Mouse (Mus musculus): ENCODE results near the gene Daam2. TPM values are rescaled to one million over a fixed set of nuclear protein-coding genes. Genes with fewer than 3 reads are reported as not detected.

Gene Daam2
- total RNA-seq, 1 experiment from 2014 or later: not detected

DNA sequence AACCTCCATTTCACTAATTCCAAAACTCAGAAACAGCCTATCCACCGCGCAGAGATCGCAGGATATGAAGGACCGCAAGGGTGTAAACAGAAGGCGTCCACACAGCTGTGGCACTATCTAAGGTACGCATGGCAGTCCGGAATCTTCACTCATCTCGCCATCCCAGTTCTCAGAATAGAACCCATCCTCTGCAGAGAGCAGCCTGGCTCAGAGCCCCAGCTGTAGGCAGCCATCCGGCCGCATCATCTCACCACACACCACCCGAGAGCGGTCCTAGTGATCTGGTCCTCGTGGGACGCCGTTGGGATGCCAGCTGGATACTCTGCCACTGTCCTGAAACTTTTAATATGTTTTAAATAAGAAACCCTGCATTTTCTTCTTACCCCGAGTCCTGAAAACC lies 54.7 kb downstream of the Daam2 start:
- ATAC-seq (replicated peaks in 1 of 2; ENCODE audit: insufficient read depth in 1 of 2, low FRiP score in 2 of 2, low TSS enrichment in 1 of 2, low read depth in 1 of 2, poor library complexity in 2 of 2, severe bottlenecking in 2 of 2): no peak

DNA sequence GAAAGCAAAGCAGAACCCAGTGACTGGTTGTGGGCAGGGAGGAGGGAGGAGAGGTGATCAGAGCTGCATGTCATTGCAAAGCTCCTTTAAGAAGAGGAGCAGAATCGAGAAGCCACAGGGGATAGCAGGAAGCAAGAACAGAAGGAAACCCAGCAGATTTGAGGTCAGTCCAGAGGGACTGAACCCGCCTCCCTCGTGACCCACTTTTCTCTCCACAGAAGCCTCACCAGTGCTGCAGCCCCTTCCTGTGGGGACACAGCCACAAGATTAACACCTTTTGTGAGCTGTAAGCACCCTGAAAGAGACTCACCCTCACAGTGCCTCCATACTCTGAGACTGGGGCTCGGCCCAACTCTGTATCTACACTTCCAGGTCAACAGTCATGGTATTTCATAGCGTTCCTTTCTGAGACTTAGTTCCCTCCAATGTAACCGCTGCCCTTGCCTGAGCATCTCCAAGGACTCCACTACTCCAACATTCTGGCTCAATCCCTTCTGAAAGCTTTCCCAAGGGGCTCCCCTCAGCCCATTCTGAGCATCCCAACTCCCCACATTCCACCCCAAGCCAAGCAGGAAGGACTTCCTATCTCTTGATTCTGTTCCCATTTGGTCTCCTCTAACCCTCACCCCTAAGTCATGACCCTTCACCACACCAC lies 60.8 kb downstream of the Daam2 start:
- peak in 1 of 2 experiments; percentile 46; a peak in 2 of 4 replicates for ATAC-seq (replicated peaks in 1 of 2; ENCODE audit: insufficient read depth in 1 of 2, low FRiP score in 2 of 2, low TSS enrichment in 1 of 2, low read depth in 1 of 2, poor library complexity in 2 of 2, severe bottlenecking in 2 of 2)

DNA sequence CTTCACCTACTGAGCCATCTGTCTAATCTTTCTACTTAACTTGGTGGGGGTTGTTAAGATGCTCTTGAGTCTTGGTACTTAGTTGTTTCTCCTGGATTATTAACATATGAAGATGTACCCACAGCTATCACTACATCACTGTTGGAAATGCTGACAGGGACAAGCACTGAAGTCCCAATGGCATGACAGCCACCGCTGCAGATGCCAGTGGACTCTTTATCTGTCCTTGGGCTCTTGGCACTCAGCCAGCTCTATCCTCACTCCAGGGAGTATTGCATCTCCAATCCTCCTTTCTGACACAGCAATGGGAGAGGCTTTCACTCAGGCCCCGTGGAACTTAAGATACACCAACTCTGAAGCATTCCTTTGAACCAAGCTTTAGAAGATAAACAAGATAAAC lies 63.9 kb downstream of the Daam2 start:
- no peak for ATAC-seq (replicated peaks in 1 of 2; ENCODE audit: insufficient read depth in 1 of 2, low FRiP score in 2 of 2, low TSS enrichment in 1 of 2, low read depth in 1 of 2, poor library complexity in 2 of 2, severe bottlenecking in 2 of 2)

DNA sequence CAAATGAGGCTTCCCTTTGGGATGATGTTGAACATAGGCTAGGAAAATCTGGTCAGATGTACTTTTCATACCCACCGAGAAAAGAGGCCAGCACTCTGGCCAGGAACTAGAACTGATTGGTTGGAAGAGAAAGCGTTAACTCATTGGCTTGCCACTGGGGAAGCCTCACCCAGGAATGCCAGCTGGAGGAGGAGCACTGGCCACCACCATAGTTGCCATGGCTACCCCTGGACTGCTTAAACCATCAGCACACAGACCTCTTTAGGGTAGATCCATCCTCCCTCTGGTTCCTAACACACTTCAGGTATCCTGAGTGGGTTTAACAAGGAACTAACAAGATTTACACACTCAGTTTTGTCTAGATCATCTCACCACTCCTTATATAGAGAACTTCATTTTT lies 64.5 kb downstream of the Daam2 start:
- ATAC-seq (replicated peaks in 1 of 2; ENCODE audit: insufficient read depth in 1 of 2, low FRiP score in 2 of 2, low TSS enrichment in 1 of 2, low read depth in 1 of 2, poor library complexity in 2 of 2, severe bottlenecking in 2 of 2): no peak

DNA sequence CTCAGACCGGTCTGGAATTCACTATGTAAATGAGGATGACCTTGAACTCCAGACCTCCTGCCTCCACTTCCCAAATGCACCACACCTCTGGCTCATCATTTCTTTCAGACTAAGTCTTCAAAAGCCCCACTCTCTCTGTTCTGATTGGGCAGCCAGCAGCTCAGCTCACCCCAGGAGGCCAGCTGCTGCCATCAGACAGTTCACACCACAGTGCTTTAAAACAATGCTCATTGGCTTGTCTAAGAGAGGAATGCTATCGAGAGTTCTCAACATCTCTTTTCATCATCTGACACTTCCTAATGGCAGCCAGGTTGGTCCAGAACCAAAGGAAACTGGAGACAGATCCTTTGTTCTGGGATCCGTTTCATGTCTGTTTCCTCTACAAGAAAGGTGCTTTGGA lies 66.0 kb downstream of the Daam2 start:
- ATAC-seq (replicated peaks in 1 of 2; ENCODE audit: insufficient read depth in 1 of 2, low FRiP score in 2 of 2, low TSS enrichment in 1 of 2, low read depth in 1 of 2, poor library complexity in 2 of 2, severe bottlenecking in 2 of 2): no peak

DNA sequence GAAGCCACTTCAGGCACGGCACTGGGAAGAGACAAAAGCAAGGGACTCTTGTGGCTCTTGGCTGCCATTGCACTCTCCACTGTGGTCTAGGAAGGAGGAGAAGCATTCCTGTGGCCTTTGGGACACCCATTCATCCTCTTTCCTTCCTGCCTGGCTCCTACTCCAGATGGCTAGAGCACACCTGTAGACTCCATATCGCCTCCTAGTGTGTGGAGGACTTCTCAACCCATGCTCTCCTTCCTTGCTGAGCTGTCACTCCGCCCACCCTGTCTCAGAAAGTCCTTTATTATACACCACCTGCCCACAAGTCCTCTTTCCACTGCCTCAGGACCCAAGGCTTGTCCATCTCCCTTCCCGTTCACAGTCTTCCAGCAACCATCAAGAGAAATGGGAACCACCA lies 70.9 kb downstream of the Daam2 start:
- no peak for ATAC-seq (replicated peaks in 1 of 2; ENCODE audit: insufficient read depth in 1 of 2, low FRiP score in 2 of 2, low TSS enrichment in 1 of 2, low read depth in 1 of 2, poor library complexity in 2 of 2, severe bottlenecking in 2 of 2)

DNA sequence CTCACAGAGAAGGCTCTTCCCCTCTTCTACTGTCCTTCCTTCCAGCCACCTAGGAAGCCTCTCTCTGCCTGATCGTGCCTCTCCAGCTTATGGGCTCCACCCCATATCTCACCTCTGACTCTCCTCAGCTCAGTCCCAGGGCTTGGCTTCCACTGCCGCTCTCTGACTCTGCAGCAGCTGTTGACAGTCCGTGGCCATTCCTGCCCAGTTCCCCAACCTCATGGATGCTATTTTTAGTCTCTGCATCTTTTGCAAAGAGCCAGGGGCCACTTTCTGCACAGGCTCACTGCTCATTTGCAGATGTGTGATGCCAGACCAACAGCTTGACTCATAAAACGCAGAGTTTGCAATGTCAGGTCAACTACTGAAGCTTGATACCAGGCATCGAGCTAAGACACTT lies 75.0 kb downstream of the Daam2 start:
- ATAC-seq (replicated peaks in 1 of 2; ENCODE audit: insufficient read depth in 1 of 2, low FRiP score in 2 of 2, low TSS enrichment in 1 of 2, low read depth in 1 of 2, poor library complexity in 2 of 2, severe bottlenecking in 2 of 2): no peak

DNA sequence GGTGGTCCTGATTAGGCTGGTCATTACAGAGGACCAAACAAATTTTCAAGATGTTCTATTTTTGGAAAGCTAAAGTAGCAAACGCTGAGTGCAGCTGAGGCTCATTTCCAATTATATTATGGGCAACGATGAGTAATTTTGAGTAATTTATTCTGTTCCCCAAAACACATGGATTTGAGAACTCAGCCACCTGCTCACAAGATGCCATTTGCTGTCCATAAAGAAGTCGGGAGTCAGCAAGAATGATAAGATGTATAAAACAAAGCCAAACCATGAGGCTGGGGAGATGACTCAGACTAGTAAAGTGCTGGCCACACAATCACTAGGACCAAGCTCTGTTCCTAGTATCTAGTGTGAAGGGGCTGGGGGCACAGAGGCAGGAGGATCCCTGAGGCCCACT lies 79.7 kb downstream of the Daam2 start:
- no peak for ATAC-seq (replicated peaks in 1 of 2; ENCODE audit: insufficient read depth in 1 of 2, low FRiP score in 2 of 2, low TSS enrichment in 1 of 2, low read depth in 1 of 2, poor library complexity in 2 of 2, severe bottlenecking in 2 of 2)

DNA sequence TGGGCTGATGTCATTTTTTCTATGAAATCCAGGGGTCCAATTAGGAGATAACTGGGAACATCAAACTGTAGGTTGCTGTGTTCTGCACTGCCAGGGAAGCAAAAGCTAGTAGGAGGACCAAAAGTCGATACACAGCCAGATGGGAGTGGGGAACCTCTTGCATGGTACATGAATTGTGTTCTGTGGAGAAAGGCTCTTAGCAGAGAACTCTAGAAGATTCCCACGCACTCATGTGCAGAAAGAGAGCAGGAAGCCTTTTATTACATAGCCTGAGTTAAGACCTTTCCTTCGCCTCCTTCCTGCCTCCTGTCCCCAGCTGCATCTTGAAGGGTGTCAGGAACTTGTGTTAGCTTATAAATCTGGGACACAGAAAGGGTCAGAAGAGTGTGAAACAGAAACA lies 82.3 kb downstream of the Daam2 start:
- no peak for ATAC-seq (replicated peaks in 1 of 2; ENCODE audit: insufficient read depth in 1 of 2, low FRiP score in 2 of 2, low TSS enrichment in 1 of 2, low read depth in 1 of 2, poor library complexity in 2 of 2, severe bottlenecking in 2 of 2)

DNA sequence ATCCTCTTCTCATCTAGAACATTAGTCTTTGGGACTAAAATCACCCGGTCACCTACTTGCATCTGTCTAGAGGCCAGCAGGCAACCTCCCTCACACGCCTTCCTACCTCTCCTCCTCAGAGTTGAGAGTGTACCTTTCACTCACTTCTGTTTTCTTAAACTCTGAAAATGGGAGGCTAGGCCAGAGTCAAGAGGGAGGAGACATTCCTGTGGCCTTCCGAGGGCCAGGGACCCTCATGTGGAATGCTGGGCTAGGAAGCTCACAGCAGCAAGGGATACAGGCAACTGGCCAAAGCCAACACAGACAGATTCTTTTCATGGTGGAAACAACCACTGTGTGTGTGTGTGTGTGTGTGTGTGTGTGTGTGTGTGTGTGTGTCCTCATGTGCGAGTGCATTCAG lies 86.8 kb downstream of the Daam2 start:
- no peak for ATAC-seq (replicated peaks in 1 of 2; ENCODE audit: insufficient read depth in 1 of 2, low FRiP score in 2 of 2, low TSS enrichment in 1 of 2, low read depth in 1 of 2, poor library complexity in 2 of 2, severe bottlenecking in 2 of 2)

DNA sequence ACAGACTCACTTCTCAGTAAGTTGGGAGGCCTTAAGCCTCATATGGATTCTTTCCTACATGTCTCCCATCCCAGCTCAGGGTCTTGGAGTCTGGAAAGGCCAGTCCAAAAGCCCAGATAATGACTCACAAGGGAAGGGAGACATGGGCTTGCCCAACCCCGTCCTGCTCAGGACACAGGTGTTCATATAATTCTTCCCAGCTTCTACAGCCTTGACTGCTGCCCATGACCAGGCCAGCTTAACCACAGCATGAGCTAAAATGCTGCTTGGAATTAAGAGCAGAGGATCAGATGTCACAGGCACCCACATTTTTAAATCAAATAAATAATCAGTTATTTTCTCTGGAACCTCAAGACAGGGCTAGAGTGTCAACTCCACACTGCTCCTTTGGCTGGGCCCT lies 89.0 kb downstream of the Daam2 start:
- ATAC-seq (replicated peaks in 1 of 2; ENCODE audit: insufficient read depth in 1 of 2, low FRiP score in 2 of 2, low TSS enrichment in 1 of 2, low read depth in 1 of 2, poor library complexity in 2 of 2, severe bottlenecking in 2 of 2): no peak

DNA sequence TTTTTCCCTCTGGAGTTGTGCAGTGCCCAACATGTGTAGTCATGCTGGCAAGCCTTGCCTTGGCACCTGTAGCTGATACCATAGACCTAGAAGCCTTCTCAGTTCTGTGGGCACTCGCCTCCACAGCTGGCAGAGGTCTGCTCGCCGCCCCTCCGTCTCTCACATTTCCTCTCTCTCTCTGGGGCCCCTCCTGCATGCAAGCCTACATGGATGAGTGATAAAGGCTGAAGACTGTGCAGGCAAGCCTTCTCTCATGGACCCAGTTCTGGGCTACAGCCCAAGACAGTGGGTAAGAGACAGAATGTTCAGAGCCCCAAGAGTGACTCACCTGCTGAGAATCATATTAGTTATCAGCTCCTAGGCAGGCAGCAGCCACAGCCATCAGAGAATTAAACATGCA lies 90.1 kb downstream of the Daam2 start:
- no peak for ATAC-seq (replicated peaks in 1 of 2; ENCODE audit: insufficient read depth in 1 of 2, low FRiP score in 2 of 2, low TSS enrichment in 1 of 2, low read depth in 1 of 2, poor library complexity in 2 of 2, severe bottlenecking in 2 of 2)

DNA sequence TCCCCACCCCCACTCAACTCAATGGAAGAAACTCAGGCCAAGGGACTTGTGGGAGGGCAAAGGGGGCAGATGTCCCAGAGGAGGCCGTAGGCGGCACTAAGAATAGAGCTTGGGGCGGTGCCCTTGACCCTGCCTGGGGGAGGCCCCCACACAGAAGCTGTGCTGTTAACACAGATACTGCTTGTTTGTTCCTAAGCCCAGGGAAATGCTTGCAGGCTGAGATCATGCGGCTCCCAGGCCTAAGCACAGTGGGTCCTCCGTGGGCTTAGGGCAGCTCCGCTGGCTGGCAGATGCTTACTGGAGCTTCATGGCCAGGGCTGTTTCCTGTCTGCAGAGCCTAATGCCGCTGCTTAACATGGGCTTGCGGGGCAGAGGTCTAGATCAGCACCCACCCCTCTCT lies 91.5 kb downstream of the Daam2 start:
- no peak for ATAC-seq (replicated peaks in 1 of 2; ENCODE audit: insufficient read depth in 1 of 2, low FRiP score in 2 of 2, low TSS enrichment in 1 of 2, low read depth in 1 of 2, poor library complexity in 2 of 2, severe bottlenecking in 2 of 2)

DNA sequence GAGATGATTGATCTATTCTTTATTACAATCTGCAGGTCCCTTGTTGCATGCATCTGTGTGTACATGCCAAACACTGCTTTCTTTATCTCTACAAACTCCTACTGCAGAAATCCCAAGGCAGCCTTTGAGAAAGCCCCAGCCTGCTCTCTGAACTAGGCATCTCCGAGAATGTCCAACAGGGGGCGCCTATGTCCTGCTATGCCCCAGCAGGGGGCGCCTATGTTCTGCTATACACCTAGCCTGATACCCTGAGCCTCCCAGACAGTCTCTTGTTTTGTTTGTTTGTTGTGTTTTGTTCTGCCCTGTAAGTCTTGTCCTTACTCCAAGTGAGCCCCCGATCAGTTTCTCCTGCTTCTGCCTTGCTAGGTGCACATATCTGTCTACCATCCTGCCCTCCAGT lies 95.9 kb downstream of the Daam2 start:
- peak; percentile 68 to 80; a peak in 3 of 4 replicates for ATAC-seq (replicated peaks in 1 of 2; ENCODE audit: insufficient read depth in 1 of 2, low FRiP score in 2 of 2, low TSS enrichment in 1 of 2, low read depth in 1 of 2, poor library complexity in 2 of 2, severe bottlenecking in 2 of 2)

DNA sequence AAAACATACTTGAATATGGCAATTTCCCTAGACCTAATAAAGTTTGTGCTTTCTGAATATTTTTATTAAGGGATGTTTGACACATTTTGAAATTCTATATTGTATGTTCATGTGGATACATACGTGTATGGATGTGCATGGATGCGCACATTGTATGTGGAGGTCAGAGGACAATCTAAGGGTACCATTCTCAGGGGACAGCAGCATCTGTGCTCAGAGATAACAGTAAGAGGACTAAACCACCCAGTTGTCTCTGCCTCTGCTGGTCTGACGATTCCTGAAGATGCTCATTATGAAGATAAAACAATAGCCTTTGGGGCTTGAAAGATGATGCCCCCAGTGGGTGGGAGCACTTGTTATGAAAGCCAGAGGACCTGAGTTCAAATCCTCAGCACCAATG lies 99.3 kb downstream of the Daam2 start:
- ATAC-seq (replicated peaks in 1 of 2; ENCODE audit: insufficient read depth in 1 of 2, low FRiP score in 2 of 2, low TSS enrichment in 1 of 2, low read depth in 1 of 2, poor library complexity in 2 of 2, severe bottlenecking in 2 of 2): no peak

DNA sequence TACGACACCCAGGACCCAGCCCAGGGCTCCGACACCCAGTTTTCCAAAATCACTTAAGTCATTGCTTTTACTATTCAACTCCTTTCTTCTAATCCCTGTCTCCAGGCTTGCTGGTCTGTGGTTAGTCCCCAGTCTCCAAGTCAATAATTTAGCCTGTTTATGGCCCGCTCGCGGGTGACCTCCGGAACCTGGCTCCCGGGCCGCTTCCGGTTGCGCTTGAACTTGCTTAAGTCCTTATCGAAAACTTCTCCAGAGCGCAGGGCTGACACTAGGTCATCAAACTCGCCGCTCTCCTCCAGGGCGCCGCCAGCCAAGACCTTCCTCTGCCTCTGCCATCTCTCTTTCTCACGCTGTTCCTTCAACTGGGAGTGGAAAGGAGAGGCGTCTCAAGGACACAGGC lies 105.8 kb downstream of the Daam2 start:
- no peak for ATAC-seq (replicated peaks in 1 of 2; ENCODE audit: insufficient read depth in 1 of 2, low FRiP score in 2 of 2, low TSS enrichment in 1 of 2, low read depth in 1 of 2, poor library complexity in 2 of 2, severe bottlenecking in 2 of 2)

DNA sequence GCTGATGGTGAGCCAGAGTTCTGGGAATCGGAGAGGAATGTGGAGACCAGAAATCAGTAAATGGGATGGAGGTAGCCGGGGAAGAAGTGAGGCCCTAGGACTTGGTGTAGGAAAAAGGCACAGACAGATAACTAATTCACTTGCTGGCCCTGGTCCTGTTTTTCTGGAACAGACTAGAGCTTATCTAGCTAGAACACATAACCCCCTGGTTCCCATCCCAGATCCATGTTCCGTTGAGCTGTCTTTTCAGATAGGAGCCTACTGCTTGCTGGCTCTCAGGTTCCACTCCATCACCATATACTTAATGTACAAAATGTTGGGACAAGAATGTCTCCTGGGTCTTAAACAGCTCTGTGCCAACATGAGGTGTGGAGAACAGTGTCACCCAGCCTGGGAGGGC lies 106.3 kb downstream of the Daam2 start:
- ATAC-seq (replicated peaks in 1 of 2; ENCODE audit: insufficient read depth in 1 of 2, low FRiP score in 2 of 2, low TSS enrichment in 1 of 2, low read depth in 1 of 2, poor library complexity in 2 of 2, severe bottlenecking in 2 of 2): no peak; a peak in 1 of 4 replicates

DNA sequence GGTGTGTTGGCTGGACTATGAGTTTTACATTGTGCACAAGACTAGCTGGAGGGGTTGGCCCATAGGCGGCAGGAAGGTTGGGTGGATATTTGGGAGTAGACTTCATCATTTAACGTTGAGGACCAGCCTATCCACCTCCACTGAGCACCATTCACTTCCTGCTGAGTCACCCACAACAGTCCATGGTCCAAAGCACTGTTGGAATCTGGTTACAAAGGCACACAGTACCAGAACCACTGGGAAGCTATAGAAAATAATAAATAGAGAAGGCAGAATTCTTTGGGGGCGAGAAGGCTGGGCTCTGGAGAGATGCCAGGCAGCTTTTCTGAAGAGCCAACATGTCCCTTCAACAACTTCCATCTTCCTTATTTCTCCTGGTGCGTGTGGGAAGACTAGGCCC lies 107.8 kb downstream of the Daam2 start:
- ATAC-seq (replicated peaks in 1 of 2; ENCODE audit: insufficient read depth in 1 of 2, low FRiP score in 2 of 2, low TSS enrichment in 1 of 2, low read depth in 1 of 2, poor library complexity in 2 of 2, severe bottlenecking in 2 of 2): no peak

DNA sequence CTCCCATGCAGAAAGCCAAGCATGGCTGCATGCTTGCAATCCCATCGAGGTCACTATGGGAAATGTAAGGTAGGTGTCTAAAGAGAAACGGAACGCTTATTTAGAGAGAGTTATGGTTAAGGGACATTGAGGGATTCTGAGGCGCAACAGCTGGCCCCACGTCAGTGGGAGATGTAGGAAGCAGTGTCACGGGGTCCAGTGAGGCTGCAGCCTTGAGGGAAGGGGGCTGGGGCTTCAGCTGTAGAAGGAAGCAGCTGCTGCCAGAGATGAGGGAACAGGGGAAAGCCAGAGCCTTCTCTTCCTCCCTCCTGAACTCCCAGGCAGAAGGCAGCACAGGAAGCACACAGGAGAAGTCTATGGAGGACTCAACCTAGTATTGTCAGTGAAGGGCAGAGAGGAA lies 113.2 kb downstream of the Daam2 start:
- ATAC-seq (replicated peaks in 1 of 2; ENCODE audit: insufficient read depth in 1 of 2, low FRiP score in 2 of 2, low TSS enrichment in 1 of 2, low read depth in 1 of 2, poor library complexity in 2 of 2, severe bottlenecking in 2 of 2): no peak

DNA sequence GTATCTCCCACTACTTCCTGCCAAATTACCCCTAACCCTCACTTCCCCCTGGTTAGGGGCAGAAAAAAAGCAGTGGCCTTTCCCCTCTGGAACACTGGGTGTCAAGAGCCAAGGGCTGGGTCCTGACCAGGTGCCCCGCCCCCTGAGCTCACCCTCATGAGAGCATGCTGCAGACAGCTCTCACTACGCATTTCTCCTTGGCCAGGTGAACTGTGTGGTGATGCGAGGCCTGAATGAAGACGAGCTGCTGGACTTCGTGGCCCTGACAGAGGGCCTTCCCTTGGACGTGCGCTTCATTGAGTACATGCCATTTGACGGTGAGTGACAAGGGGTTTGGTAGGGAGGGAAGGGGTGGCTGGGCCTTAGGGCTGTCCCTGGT lies 114.9 kb downstream of the Daam2 start:
- ATAC-seq (replicated peaks in 1 of 2; ENCODE audit: insufficient read depth in 1 of 2, low FRiP score in 2 of 2, low TSS enrichment in 1 of 2, low read depth in 1 of 2, poor library complexity in 2 of 2, severe bottlenecking in 2 of 2): no peak
